Mouse (Mus musculus): ENCODE results near the gene Adarb2. TPM values are rescaled to one million over a fixed set of nuclear protein-coding genes. Genes with fewer than 3 reads are reported as not detected.
"Not testable (repeated sequence)": the region's sequence is repeated elsewhere in the genome, so short reads cannot be mapped to it uniquely, and the experiment has no call there.

Adarb2 gene
- total RNA-seq, 2 experiments from 2014 or later: 0.07 TPM

- no peak for DNase-seq
These were observed 384.8 kb downstream of the Adarb2 start for GRCm38 (mm10) chr13:8587447-8587846.

- no peak for DNase-seq
These were observed 387.8 kb downstream of the Adarb2 start for GRCm38 (mm10) chr13:8590460-8590859.

GRCm38 (mm10) chr13:8596977-8597646 is 394.4 kb downstream of the Adarb2 start:
- no peak for DNase-seq

- no peak for DNase-seq
These were observed 395.0 kb downstream of the Adarb2 start for GRCm38 (mm10) chr13:8597647-8598017.

- no peak for DNase-seq
These were observed 403.0 kb downstream of the Adarb2 start for GRCm38 (mm10) chr13:8605645-8606044.

GRCm38 (mm10) chr13:8608040-8608439 is 405.4 kb downstream of the Adarb2 start:
- no peak for DNase-seq

- DNase-seq: not testable (repeated sequence)
These were observed 406.3 kb downstream of the Adarb2 start for GRCm38 (mm10) chr13:8608918-8609317.

GRCm38 (mm10) chr13:8610956-8611355 is 408.3 kb downstream of the Adarb2 start:
- DNase-seq: peak; percentile 30 to 56

- no peak for DNase-seq
These were observed 410.1 kb downstream of the Adarb2 start for GRCm38 (mm10) chr13:8612618-8613391.

GRCm38 (mm10) chr13:8616685-8617084 is 414.0 kb downstream of the Adarb2 start:
- no peak for DNase-seq

- no peak for DNase-seq
These were observed 419.6 kb downstream of the Adarb2 start for GRCm38 (mm10) chr13:8622263-8622662.

GRCm38 (mm10) chr13:8629565-8629964 is 426.9 kb downstream of the Adarb2 start:
- DNase-seq: no peak

- no peak for DNase-seq
These were observed 429.0 kb downstream of the Adarb2 start for GRCm38 (mm10) chr13:8631618-8632017.

- no peak for DNase-seq
These were observed 429.4 kb downstream of the Adarb2 start for GRCm38 (mm10) chr13:8632072-8632471.

GRCm38 (mm10) chr13:8633385-8634337 is 431.0 kb downstream of the Adarb2 start:
- DNase-seq: no peak

GRCm38 (mm10) chr13:8642084-8642483 is 439.4 kb downstream of the Adarb2 start:
- peak in 1 of 2 experiments; percentile 15 for DNase-seq

GRCm38 (mm10) chr13:8643920-8644319 is 441.3 kb downstream of the Adarb2 start:
- no peak for DNase-seq

- peak; percentile 16 to 18 for DNase-seq
These were observed 442.4 kb downstream of the Adarb2 start for GRCm38 (mm10) chr13:8644805-8645679.

GRCm38 (mm10) chr13:8649261-8649660 is 446.6 kb downstream of the Adarb2 start:
- DNase-seq: no peak

- no peak for DNase-seq
These were observed 462.1 kb downstream of the Adarb2 start for GRCm38 (mm10) chr13:8664615-8665240.

GRCm38 (mm10) chr13:8677174-8677573 is 474.5 kb downstream of the Adarb2 start:
- no peak for DNase-seq
